Mouse (Mus musculus): ENCODE measurements at regions not wholly inside any gene's neighbourhood (a gene's known extent, or its start where the extent isn't known, plus 50 kb on each side); places are given as distances from the start of the nearest gene placed in this dataset.

- TF ChIP-seq CTCF (IDR thresholded peaks at IDR 0.05) (no peak), EP300 (IDR thresholded peaks at IDR 0.05) (no peak)
Observed at GRCm38 (mm10) chr14:26357996-26358395, 100.2 kb downstream of the Duxbl3 start.

Data from lung, postnatal 0 days (tissue).